Mouse (Mus musculus) kidney, postnatal 36 days (tissue): ENCODE measurements around the gene Gltpd2.

Experiments used
- DNase-seq, 2 experiments: peaks; one replicate each; pipeline ENCODE4 v3.0.0; 2021 to 2022; ENCODE audit warnings: mixed read lengths in 2 of 2

Gltpd2 gene

GRCm38 (mm10) chr11:70564276-70564873 is 45.4 kb downstream of the Gltpd2 start:
- peak; percentile 62 to 81 for DNase-seq

- DNase-seq: no peak
Observed at GRCm38 (mm10) chr11:70566586-70566985, 47.6 kb downstream of the Gltpd2 start.
